Mouse (Mus musculus) limb, embryonic 13.5 days (tissue): Measurements from ENCODE around the gene Galnt2. TPM values are rescaled to one million over a fixed set of nuclear protein-coding genes. Genes with fewer than 3 reads are reported as not detected.

Source experiments
- ATAC-seq: fragments of 200-750 bp; cut with Nextera tagmentation; 2 replicates; pipeline ENCODE4 v1.8.0; 2017; ENCODE audit warnings: low read depth, moderate number of reproducible peaks, moderate TSS enrichment; ENCODE audit not compliant: low FRiP score
- H3K27ac ChIP-seq: fragments of 300-500 bp; sonication (generic); 2 replicates; pipeline ENCODE4 v1.5.1; 2015; ENCODE audit warnings: inconsistent platforms, mild to moderate bottlenecking, moderate library complexity
- H3K27me3 ChIP-seq: fragments of 300-500 bp; sonication (generic); 2 replicates; pipeline ENCODE4 v1.6.1; 2015; ENCODE audit warnings: mild to moderate bottlenecking, inconsistent platforms
- H3K36me3 ChIP-seq: fragments of 300-500 bp; sonication (generic); 2 replicates; pipeline ENCODE4 v1.6.1; 2015; ENCODE audit warnings: inconsistent platforms, mild to moderate bottlenecking, moderate library complexity
- H3K4me1 ChIP-seq: fragments of 300-500 bp; sonication (generic); 2 replicates; pipeline ENCODE4 v1.6.1; 2015; ENCODE audit warnings: inconsistent platforms
- H3K4me2 ChIP-seq: fragments of 300-500 bp; sonication (generic); replicated peaks from 2 replicates; pipeline ENCODE4 v1.6.1; 2015; ENCODE audit warnings: inconsistent platforms, mild to moderate bottlenecking, moderate library complexity
- H3K4me3 ChIP-seq: fragments of 300-500 bp; sonication (generic); 2 replicates; pipeline ENCODE4 v1.5.1; 2015; ENCODE audit warnings: moderate library complexity, mild to moderate bottlenecking, inconsistent platforms
- H3K9ac ChIP-seq: fragments of 300-500 bp; sonication (generic); 2 replicates; pipeline ENCODE4 v1.6.1; 2015; ENCODE audit warnings: mild to moderate bottlenecking, inconsistent platforms
- H3K9me3 ChIP-seq: fragments of 300-500 bp; sonication (generic); 2 replicates; pipeline ENCODE4 v1.6.1; 2016; ENCODE audit warnings: inconsistent platforms
- WGBS: fragments of 180-500 bp; shearing (Covaris S2); methylation state at CpG from one replicate; pipeline ENCODE4 v1.1.7; 2015; 5-methylcytosine and 5-hydroxymethylcytosine counted together
- polyA plus RNA-seq: library from polyadenylated mRNA; unstranded; fragments of >200 nt; fragmentation: Nextera tagmentation; extraction: Ambion mirVana; gene quantifications from 2 replicates; pipeline ENCODE4 v1.2.1, GENCODE M21; 2015

Galnt2 gene
- polyA plus RNA-seq, 1 experiment from 2014 or later = 48.0 TPM

- ATAC-seq = no peak
- H3K9me3 ChIP-seq = no peaks in the 10 kb centered on the region
- H3K27me3 ChIP-seq = no peaks in the 10 kb centered on the region
- H3K4me2 ChIP-seq = no peak overlapping the region
- no peak overlapping the region for H3K27ac ChIP-seq
- WGBS = 94% methylated on average over 15 of the region's 15 CpGs
- H3K4me1 ChIP-seq = peaks cover 12% of the 10 kb centered on the region; the same call in 1 of the 2 replicates
- H3K9ac ChIP-seq = no peak overlapping the region
- H3K36me3 ChIP-seq = peaks cover 70% of the 10 kb centered on the region
- no peak overlapping the region for H3K4me3 ChIP-seq
Observed at GRCm38 (mm10) chr8:124343151-124343550, 112.0 kb downstream of the Galnt2 start.

GRCm38 (mm10) chr8:124343991-124344390, 112.8 kb downstream of the Galnt2 start:
- Histone ChIP-seq H3K4me1 (peaks cover 12% of the 10 kb centered on the region; the same call in 1 of the 2 replicates), H3K9ac (no peak overlapping the region), H3K27ac (no peak overlapping the region), H3K9me3 (no peaks in the 10 kb centered on the region), H3K27me3 (no peaks in the 10 kb centered on the region), H3K36me3 (peaks cover 61% of the 10 kb centered on the region), H3K4me2 (no peak overlapping the region), H3K4me3 (no peak overlapping the region)
- no peak for ATAC-seq
- 92% methylated on average over 12 of the region's 12 CpGs for WGBS

GRCm38 (mm10) chr8:124345098-124345497, 113.9 kb downstream of the Galnt2 start:
- Histone ChIP-seq H3K36me3 (peaks cover 51% of the 10 kb centered on the region), H3K4me1 (peaks cover 12% of the 10 kb centered on the region; the same call in 1 of the 2 replicates), H3K27ac (no peak overlapping the region), H3K4me3 (no peak overlapping the region), H3K9ac (no peak overlapping the region), H3K27me3 (no peaks in the 10 kb centered on the region), H3K4me2 (no peak overlapping the region), H3K9me3 (no peaks in the 10 kb centered on the region)
- WGBS = 87% methylated on average over 10 of the region's 10 CpGs
- no peak for ATAC-seq

GRCm38 (mm10) chr8:124346852-124347523, 115.8 kb downstream of the Galnt2 start:
- Histone ChIP-seq H3K27me3 (no peaks in the 10 kb centered on the region), H3K36me3 (peaks cover 32% of the 10 kb centered on the region), H3K4me2 (peak overlapping the region; percentile 30), H3K27ac (no peak overlapping the region), H3K9ac (no peak overlapping the region), H3K4me1 (peaks cover 8% of the 10 kb centered on the region; the same call in 1 of the 2 replicates), H3K9me3 (no peaks in the 10 kb centered on the region), H3K4me3 (no peak overlapping the region)
- WGBS = 26% methylated on average over 19 of the region's 19 CpGs
- peak; percentile 52 for ATAC-seq

- no peak for ATAC-seq
- H3K4me3 ChIP-seq = no peak overlapping the region
- H3K9ac ChIP-seq = no peak overlapping the region
- no peaks in the 10 kb centered on the region for H3K9me3 ChIP-seq
- peaks cover 8% of the 10 kb centered on the region; the same call in 1 of the 2 replicates for H3K4me1 ChIP-seq
- 68% methylated on average over 1 of the region's 1 CpGs for WGBS
- no peak overlapping the region for H3K27ac ChIP-seq
- peaks cover 21% of the 10 kb centered on the region for H3K36me3 ChIP-seq
- H3K4me2 ChIP-seq = no peak overlapping the region
- H3K27me3 ChIP-seq = no peaks in the 10 kb centered on the region
Observed at GRCm38 (mm10) chr8:124348087-124348486, 116.9 kb downstream of the Galnt2 start.

- Histone ChIP-seq H3K27me3 (no peaks in the 10 kb centered on the region), H3K4me3 (no peak overlapping the region), H3K36me3 (peaks cover 6% of the 10 kb centered on the region), H3K9ac (no peak overlapping the region), H3K27ac (no peak overlapping the region), H3K4me2 (no peak overlapping the region), H3K4me1 (peaks cover 8% of the 10 kb centered on the region; the same call in 1 of the 2 replicates), H3K9me3 (no peaks in the 10 kb centered on the region)
- 37% methylated on average over 7 of the region's 7 CpGs for WGBS
- ATAC-seq = 0 out of 2 replicates have a peak, but pooled peaks have one; percentile 16
Observed at GRCm38 (mm10) chr8:124349663-124350062, 118.5 kb downstream of the Galnt2 start.

- 63% methylated on average over 5 of the region's 5 CpGs for WGBS
- no peaks in the 10 kb centered on the region for H3K36me3 ChIP-seq
- H3K4me3 ChIP-seq = no peak overlapping the region
- H3K4me2 ChIP-seq = no peak overlapping the region
- no peaks in the 10 kb centered on the region for H3K27me3 ChIP-seq
- ATAC-seq = no peak
- H3K9ac ChIP-seq = no peak overlapping the region
- H3K27ac ChIP-seq = no peak overlapping the region
- H3K9me3 ChIP-seq = no peaks in the 10 kb centered on the region
- peaks cover 3% of the 10 kb centered on the region; the same call in 1 of the 2 replicates for H3K4me1 ChIP-seq
Observed at GRCm38 (mm10) chr8:124351636-124352035, 120.4 kb downstream of the Galnt2 start.

GRCm38 (mm10) chr8:124360911-124361310, 129.7 kb downstream of the Galnt2 start:
- no peaks in the 10 kb centered on the region for H3K9me3 ChIP-seq
- H3K9ac ChIP-seq = no peak overlapping the region
- no peaks in the 10 kb centered on the region for H3K4me1 ChIP-seq
- 77% methylated on average over 3 of the region's 3 CpGs for WGBS
- H3K27ac ChIP-seq = no peak overlapping the region
- no peak overlapping the region for H3K4me2 ChIP-seq
- no peaks in the 10 kb centered on the region for H3K36me3 ChIP-seq
- H3K27me3 ChIP-seq = no peaks in the 10 kb centered on the region
- ATAC-seq = no peak
- no peak overlapping the region for H3K4me3 ChIP-seq

GRCm38 (mm10) chr8:124361773-124362427, 130.7 kb downstream of the Galnt2 start:
- Histone ChIP-seq H3K9me3 (no peaks in the 10 kb centered on the region), H3K27me3 (no peaks in the 10 kb centered on the region), H3K4me3 (no peak overlapping the region), H3K4me2 (no peak overlapping the region), H3K9ac (no peak overlapping the region), H3K27ac (no peak overlapping the region), H3K36me3 (no peaks in the 10 kb centered on the region), H3K4me1 (no peaks in the 10 kb centered on the region)
- no peak for ATAC-seq
- WGBS = 78% methylated on average over 11 of the region's 11 CpGs

GRCm38 (mm10) chr8:124362589-124362988, 131.4 kb downstream of the Galnt2 start:
- no peak for ATAC-seq
- Histone ChIP-seq H3K36me3 (no peaks in the 10 kb centered on the region), H3K9ac (no peak overlapping the region), H3K4me3 (no peak overlapping the region), H3K4me1 (no peaks in the 10 kb centered on the region), H3K4me2 (no peak overlapping the region), H3K27ac (no peak overlapping the region), H3K9me3 (no peaks in the 10 kb centered on the region), H3K27me3 (no peaks in the 10 kb centered on the region)
- WGBS = 82% methylated on average over 7 of the region's 7 CpGs

GRCm38 (mm10) chr8:124363337-124363736, 132.1 kb downstream of the Galnt2 start:
- Histone ChIP-seq H3K4me2 (no peak overlapping the region), H3K9ac (no peak overlapping the region), H3K36me3 (no peaks in the 10 kb centered on the region), H3K4me3 (no peak overlapping the region), H3K9me3 (no peaks in the 10 kb centered on the region), H3K27ac (no peak overlapping the region), H3K4me1 (no peaks in the 10 kb centered on the region), H3K27me3 (no peaks in the 10 kb centered on the region)
- ATAC-seq = no peak
- 92% methylated on average over 15 of the region's 15 CpGs for WGBS

GRCm38 (mm10) chr8:124368213-124368612, 137.0 kb downstream of the Galnt2 start:
- H3K27ac ChIP-seq = no peak overlapping the region
- no peaks in the 10 kb centered on the region for H3K36me3 ChIP-seq
- ATAC-seq = no peak
- H3K4me2 ChIP-seq = no peak overlapping the region
- H3K27me3 ChIP-seq = no peaks in the 10 kb centered on the region
- H3K9ac ChIP-seq = no peak overlapping the region
- no peak overlapping the region for H3K4me3 ChIP-seq
- no peaks in the 10 kb centered on the region for H3K9me3 ChIP-seq
- 14% methylated on average over 8 of the region's 8 CpGs for WGBS
- no peaks in the 10 kb centered on the region for H3K4me1 ChIP-seq
